Mouse (Mus musculus): ENCODE results near the gene Gm11639. TPM values are rescaled to one million over a fixed set of nuclear protein-coding genes. Genes with fewer than 3 reads are reported as not detected.
A peak's percentile ranks its signal among the peaks of the same experiment; 100 is the strongest.
"Not testable (repeated sequence)": the region's sequence is repeated elsewhere in the genome, so short reads cannot be mapped to it uniquely, and the experiment has no call there.

Gm11639 gene
- total RNA-seq, 2 experiments from 2014 or later = 0.02 to 0.05 TPM

DNA sequence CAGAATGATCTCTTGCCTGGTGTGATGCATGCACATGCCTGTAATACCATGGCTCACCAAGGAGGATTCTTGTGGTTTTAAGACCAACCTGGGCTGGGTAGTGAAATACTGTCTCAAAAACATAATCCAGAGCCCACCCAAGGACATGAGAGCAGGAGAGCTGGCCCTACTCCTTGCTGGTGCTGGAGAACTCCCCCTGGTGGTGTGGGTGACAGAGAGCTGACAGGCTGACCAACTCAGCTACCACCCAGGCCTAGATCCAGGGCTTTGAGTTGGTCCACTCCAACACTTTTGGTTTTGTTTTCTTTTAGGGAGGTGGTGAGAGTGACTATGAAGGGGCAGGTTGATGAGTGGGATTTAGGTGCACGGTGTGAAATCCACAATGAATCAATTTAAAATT, 349.6 kb downstream of the Gm11639 start:
- intact Hi-C loops (cut with DNase I) = no loop called here
- DNase-seq = no peak

DNA sequence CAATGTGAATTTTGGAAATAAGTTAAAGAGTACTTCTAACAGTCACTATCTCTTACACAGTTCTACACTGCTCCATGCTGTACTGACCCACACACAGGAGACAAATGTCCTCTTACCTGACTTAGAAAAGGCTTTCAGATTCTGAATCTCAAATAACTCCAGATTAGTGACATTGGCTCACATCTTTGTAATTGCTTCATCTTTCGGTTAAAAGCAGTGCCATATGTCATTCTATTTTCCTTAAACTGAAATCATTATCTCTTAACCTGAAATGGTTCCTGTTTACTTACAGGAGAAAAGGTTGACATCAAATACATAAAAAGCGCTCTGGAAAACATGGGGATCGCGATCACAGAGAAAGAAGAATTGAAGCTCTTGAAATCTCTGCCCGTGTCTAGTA, 377.8 kb downstream of the Gm11639 start, which contains the start of gene Efcab3:
Efcab3 (plus strand) TSS at position 301 of the 400 bp plus-strand sequence.
- intact Hi-C loops (cut with DNase I) = no loop called here
- DNase-seq = no peak

- intact Hi-C loops (cut with DNase I); DNase-seq: not testable (repeated sequence)
Measured at GRCm38 (mm10) chr11:105112448-105112847, 426.9 kb downstream of the Gm11639 start.

- intact Hi-C loops (cut with DNase I) = no loop called here
Measured at GRCm38 (mm10) chr11:105117814-105118213, 432.3 kb downstream of the Gm11639 start.

GRCm38 (mm10) chr11:105120551-105121061, 435.1 kb downstream of the Gm11639 start:
- DNase-seq = no peak
- intact Hi-C loops (cut with DNase I) = loop anchor here (5.0 kb wide), 1 partner anchor 528 kb away; no protein-coding TSS in a partner anchor

More at GRCm38 (mm10) chr11:105117814-105118213, 432.3 kb downstream of the Gm11639 start:
- DNase-seq = no peak

GRCm38 (mm10) chr11:105121792-105122191, 436.3 kb downstream of the Gm11639 start:
- DNase-seq = not testable (repeated sequence)
- intact Hi-C loops (cut with DNase I) = loop anchor here (5.0 kb wide), 1 partner anchor 529 kb away; no protein-coding TSS in a partner anchor

DNA sequence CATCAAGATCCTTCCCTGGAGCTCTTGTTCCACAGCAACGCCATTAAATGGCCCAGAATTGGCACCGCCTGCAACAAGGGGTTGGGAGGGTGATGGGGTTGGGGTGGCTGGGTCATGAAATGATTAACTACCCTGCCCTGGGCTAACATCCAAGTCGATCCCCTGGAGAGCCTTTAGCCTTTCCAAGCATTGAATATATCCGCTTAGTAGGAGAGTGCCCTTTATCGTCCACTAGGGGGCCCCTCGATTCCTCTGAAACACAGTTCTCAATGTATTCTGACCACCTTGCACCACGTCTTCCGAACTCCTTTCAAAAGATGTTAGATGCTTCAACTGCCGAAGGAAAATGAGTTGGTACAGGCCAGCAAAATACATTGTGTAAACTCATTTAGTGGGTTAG, 438.5 kb downstream of the Gm11639 start:
- peak; percentile 33 to 53 for DNase-seq
- intact Hi-C loops (cut with DNase I) = loop anchor here (5.0 kb wide), 1 partner anchor 532 kb away; no protein-coding TSS in a partner anchor

DNA sequence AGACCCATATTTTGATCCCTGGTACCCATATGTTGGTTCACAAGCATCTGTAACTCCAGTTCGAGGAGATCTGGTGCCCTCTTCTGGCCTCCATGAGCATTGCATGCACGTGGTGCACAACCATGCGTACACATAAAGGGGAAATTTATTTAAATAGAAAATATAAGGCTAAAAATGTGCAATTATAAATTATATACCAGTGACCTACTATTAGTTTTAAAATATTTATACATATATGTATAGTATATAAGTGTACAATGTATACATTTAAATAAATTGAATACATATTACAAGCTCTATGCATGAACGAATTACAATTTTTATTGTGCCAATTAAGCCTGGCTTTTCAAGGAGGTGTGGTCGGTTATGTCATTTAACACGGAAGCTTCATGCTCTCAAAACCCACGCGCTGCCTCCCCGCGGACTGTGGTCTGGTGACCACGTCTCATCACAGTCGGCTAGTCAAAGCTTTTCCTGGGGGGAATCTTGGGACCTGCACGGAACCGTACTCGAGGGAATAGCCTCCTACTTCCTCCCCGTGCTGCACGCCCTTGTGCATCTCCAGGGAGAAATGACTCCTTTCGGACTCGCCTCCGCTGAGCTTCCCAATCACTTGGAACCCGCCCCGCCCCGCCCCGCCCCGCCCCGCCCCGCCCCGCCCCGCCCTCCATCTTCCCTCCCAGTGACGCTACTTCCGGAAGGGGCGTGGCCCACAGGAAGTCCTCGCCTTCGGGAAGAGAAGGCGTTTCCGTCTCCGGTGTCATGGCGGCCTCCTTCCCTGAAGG, 440.4 kb downstream of the Gm11639 start, which contains the start of gene Mettl2:
Mettl2 (plus strand) TSS at position 691 of the 785 bp plus-strand sequence.
- intact Hi-C loops (cut with DNase I) = loop anchor here (1.0 kb wide), 1 partner anchor 55 kb away; no protein-coding TSS in a partner anchor
- peak; percentile 83 to 89 for DNase-seq

DNA sequence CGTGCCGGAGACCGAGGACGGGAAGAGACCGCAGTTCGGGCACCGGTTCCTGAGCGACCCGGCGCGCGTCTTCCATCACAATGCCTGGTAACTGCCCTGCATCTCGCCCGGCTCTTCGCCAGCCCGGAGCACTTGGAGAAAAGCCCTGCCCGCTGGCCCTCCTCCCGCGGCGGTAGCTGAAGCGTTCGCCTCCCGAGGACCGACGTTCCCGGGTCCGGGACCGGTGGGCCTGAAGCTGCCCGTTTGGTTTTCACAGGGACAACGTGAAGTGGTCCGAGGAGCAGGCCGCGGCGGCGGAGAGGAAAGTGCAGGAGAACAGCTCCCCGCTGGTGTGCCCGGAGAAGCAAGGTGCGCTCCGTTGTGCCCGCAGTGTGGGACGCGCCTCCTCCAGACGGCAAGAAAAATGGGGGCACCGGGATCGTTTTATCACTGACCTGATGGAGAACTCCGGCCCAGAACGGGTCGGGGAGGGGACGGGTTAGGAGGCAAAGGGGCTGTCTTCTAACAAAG, 441.1 kb downstream of the Gm11639 start:
- intact Hi-C loops (cut with DNase I) = loop anchor here (1.0 kb wide), 1 partner anchor 55 kb away; no protein-coding TSS in a partner anchor

GRCm38 (mm10) chr11:105135692-105136091, 450.2 kb downstream of the Gm11639 start:
- intact Hi-C loops (cut with DNase I) = no loop called here

More for the DNA sequence above, 441.1 kb downstream of the Gm11639 start:
- DNase-seq = no peak

GRCm38 (mm10) chr11:105137255-105137654, 451.7 kb downstream of the Gm11639 start:
- DNase-seq; intact Hi-C loops (cut with DNase I): not testable (repeated sequence)

More at GRCm38 (mm10) chr11:105135692-105136091, 450.2 kb downstream of the Gm11639 start:
- no peak for DNase-seq

DNA sequence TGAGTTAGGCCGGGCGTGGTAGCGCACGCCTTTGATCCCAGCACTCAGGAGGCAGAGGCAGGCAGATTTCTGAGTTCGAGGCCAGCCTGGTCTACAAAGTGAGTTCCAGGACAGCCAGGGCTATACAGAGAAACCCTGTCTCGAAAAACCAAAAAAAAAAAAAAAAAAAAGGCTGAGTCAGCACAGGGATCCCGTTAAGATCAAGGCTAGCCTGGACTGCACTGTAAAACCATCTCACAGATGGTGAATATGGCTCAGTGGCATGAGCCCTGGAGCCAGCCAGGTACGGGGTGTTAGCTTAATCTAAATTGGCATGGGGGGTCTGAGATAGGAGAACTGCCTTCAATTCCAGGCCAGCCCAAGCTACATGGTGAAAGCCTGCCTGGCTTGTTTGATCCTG, 455.0 kb downstream of the Gm11639 start:
- intact Hi-C loops (cut with DNase I); DNase-seq: not testable (repeated sequence)

- intact Hi-C loops (cut with DNase I) = no loop called here
- DNase-seq = no peak
Measured at GRCm38 (mm10) chr11:105141115-105141514, 455.6 kb downstream of the Gm11639 start.

DNA sequence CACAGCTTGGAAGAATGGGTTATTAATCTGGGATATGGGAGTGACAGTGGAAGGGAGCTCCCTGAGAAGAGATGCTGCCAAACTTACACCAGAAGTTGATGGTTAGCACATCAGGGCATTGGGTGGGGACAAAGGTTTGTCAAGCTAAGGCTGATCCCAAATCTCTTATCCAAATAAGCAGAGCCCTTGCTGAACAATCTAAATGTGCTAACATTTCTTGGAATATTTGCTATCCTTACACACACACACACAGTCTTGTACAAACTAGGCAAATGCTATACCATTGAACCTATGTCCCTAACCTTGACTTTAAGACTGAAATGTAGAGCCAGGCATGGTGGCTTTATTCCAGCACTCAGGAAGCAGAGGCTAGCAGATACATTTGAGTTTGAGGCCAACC, 458.1 kb downstream of the Gm11639 start:
- intact Hi-C loops (cut with DNase I) = no loop called here
- DNase-seq = no peak

GRCm38 (mm10) chr11:105144084-105144483, 458.6 kb downstream of the Gm11639 start:
- DNase-seq = no peak
- intact Hi-C loops (cut with DNase I) = no loop called here

DNA sequence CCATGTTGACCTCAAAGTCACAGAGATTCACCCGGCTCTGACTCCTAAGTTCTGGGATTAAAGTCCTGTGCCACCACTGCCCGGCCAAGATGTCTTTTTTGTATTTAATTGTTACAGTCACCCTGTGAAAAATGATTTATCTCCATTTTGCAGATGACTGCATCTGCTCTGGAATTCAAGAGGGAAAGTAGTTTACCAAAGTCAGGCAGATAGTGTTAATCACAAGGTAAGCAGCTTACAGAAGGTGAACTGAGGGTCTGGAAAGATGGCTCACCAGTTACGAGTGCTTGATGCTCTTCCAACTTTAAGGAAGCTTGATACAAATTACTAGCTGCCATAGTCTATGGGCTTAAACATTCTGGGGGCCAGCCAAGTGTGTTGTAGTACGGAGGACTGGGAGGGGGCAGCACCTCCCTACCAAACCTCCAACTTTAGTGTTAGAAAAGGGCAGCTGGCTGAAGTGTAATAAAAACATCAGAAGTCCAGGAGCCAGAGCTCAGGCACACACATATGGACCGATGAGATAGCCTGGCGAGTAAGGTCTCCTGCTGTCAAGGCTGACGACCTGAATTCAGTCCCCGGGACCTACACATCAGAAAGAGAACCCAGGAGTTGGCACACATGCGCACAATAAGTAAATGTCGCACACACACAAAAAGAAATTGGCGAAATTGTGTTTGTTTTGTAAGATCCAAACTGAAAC, 459.2 kb downstream of the Gm11639 start:
- no peak for DNase-seq
- intact Hi-C loops (cut with DNase I) = no loop called here

GRCm38 (mm10) chr11:105145211-105145610, 459.7 kb downstream of the Gm11639 start:
- intact Hi-C loops (cut with DNase I) = no loop called here
- no peak for DNase-seq

DNA sequence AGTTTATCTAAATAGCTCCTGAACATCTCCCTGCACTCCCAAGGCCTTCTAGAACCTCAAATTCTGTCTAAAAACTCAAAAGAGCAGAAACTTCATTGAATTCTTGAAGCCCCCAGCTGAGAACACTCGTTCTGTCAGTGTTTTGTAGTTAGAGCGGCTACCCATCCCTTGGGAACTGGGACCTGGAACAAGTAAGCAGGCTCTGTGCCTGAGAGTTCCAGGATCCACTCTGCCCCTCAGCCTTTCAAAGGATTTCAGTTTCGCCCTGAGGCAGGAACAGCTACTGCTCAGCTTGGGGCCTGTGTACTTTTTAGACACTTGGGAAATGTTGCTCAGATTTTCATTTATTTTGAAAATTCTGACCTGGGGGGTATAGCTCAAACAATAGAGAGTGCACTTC, 461.1 kb downstream of the Gm11639 start, which contains the start of gene Gm10842:
Gm10842 (plus strand) TSS at position 301 of the 400 bp plus-strand sequence.
- no peak for DNase-seq
- intact Hi-C loops (cut with DNase I) = no loop called here

DNA sequence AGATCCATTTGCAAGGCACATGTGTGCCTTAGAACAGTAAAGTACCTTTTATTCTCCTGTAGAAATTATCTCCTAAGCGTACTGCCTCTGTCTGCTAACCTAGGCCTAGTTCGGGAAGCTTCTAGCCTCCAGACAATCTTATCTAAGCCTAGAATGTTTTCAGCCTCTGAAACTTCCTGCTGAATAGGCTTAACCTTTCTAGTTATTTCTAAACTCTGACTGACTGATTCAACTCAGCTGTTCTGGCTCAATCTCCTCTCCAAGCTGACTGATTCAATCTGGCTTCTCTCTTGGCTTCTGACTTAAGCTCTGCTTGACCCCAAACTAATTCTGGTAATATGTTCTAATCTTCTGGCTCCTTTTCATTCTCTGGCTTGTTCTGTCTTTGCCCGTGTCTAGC, 463.8 kb downstream of the Gm11639 start:
- intact Hi-C loops (cut with DNase I) = no loop called here
- DNase-seq = no peak

DNA sequence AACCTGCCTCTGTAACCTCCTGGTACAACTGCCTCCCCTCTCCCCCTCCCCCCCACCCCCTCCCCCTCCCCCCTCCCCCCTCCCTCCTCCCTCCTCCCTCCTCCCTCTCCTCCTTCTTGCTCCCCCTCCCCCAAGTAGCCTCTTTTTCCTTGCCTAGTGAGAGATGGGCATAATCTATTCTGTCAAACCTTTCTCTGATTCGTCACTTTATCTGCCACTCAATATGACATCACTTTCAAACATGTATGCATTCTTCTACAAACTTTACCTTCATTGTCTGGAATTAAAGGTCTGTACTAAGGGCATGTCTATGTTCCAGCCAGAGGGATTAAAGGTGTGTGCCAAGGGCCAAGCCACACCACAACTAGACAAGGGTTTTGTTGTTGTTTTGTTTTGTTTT, 464.3 kb downstream of the Gm11639 start:
- no peak for DNase-seq
- intact Hi-C loops (cut with DNase I) = no loop called here
